20 mouse cellular contexts compared by ENCODE assay signal in genomic region chr7:92189149-92189548, GRCm38 (mm10).
A peak's percentile ranks its signal among the peaks of the same experiment; 100 is the strongest.
DNase-seq lines count a peak whose midpoint lies in the region; ATAC-seq and TF ChIP-seq lines count a peak whose summit lies in the region.
"Had no signal": no experiment of that assay in that cellular context is flagged by ENCODE, and none has a peak within 500 bp of the region (broad histone marks: within the 10 kb centered on the region; RNA-seq: fewer than 3 reads in every experiment).

No protein-coding gene starts in this region.

- H3K4me1 ChIP-seq in heart, embryonic 13.5 days = no peaks in the 10 kb centered on the region; the same call in 1 of the 2 replicates
- H3K4me1 ChIP-seq in heart, adult 2 months (ENCODE audit: control insufficient read depth, insufficient read depth, low read length) = no peaks in the 10 kb centered on the region; the same call in 1 of the 2 replicates
- peaks cover 6% of the 10 kb centered on the region for H3K4me1 ChIP-seq in embryonic facial prominence, embryonic 15.5 days
- H3K4me1 ChIP-seq: hindbrain, embryonic 15.5 days; megakaryocyte, embryonic 14.5 days had no signal

- no peaks in the 10 kb centered on the region; the same call in 1 of the 2 replicates for H3K27me3 ChIP-seq in heart, embryonic 13.5 days (replicated peaks)
- no peaks in the 10 kb centered on the region for H3K27me3 ChIP-seq in heart, adult 2 months (ENCODE audit: control insufficient read depth, insufficient read depth, low read length)
- H3K27me3 ChIP-seq in embryonic facial prominence, embryonic 15.5 days = no peaks in the 10 kb centered on the region
- H3K27me3 ChIP-seq: hindbrain, embryonic 15.5 days; megakaryocyte, embryonic 14.5 days had no signal

- intact Hi-C loops in heart, adult 2 months (cut with DNase I) = no loop called here

- no peaks in the 10 kb centered on the region for H3K79me2 ChIP-seq in heart, adult 2 months (replicated peaks; ENCODE audit: control insufficient read depth, insufficient read depth, low read length)

- H3K9me3 ChIP-seq in heart, embryonic 13.5 days = no peaks in the 10 kb centered on the region
- no peaks in the 10 kb centered on the region for H3K9me3 ChIP-seq in embryonic facial prominence, embryonic 15.5 days (replicated peaks)
- H3K9me3 ChIP-seq: hindbrain, embryonic 15.5 days; megakaryocyte, embryonic 14.5 days had no signal

- ATAC-seq in heart, embryonic 13.5 days (ENCODE audit: extremely low read depth, insufficient number of reproducible peaks, low FRiP score, low TSS enrichment) = no peak
- peak; percentile 24; the same call in 1 of the 2 replicates for ATAC-seq in embryonic facial prominence, embryonic 15.5 days (ENCODE audit: insufficient number of reproducible peaks, low FRiP score, low TSS enrichment, low read depth)
- ATAC-seq: liver, postnatal 0 days had no signal

- H3K4me3 ChIP-seq in heart, embryonic 13.5 days = no peak overlapping the region
- H3K4me3 ChIP-seq in heart, adult 2 months = no peak overlapping the region
- no peak overlapping the region for H3K4me3 ChIP-seq in embryonic facial prominence, embryonic 15.5 days (replicated peaks)
- H3K4me3 ChIP-seq: hindbrain, embryonic 15.5 days; megakaryocyte, embryonic 14.5 days had no signal

- no peak overlapping the region for H3K4me2 ChIP-seq in heart, embryonic 13.5 days
- H3K4me2 ChIP-seq in embryonic facial prominence, embryonic 15.5 days (replicated peaks) = no peak overlapping the region
- H3K4me2 ChIP-seq: heart, embryonic 11.5 days; hindbrain, embryonic 15.5 days had no signal

- H3K27ac ChIP-seq in heart, embryonic 13.5 days (replicated peaks) = peak overlapping the region; percentile 25; the same call in 1 of the 2 replicates
- no peak overlapping the region for H3K27ac ChIP-seq in heart, adult 2 months
- H3K27ac ChIP-seq in embryonic facial prominence, embryonic 15.5 days (replicated peaks) = no peak overlapping the region
- H3K27ac ChIP-seq: hindbrain, embryonic 15.5 days; kidney, postnatal 0 days had no signal

- no peak overlapping the region for H3K9ac ChIP-seq in heart, embryonic 13.5 days
- no peak overlapping the region for H3K9ac ChIP-seq in heart, adult 2 months (ENCODE audit: low read depth, low read length)
- H3K9ac ChIP-seq in embryonic facial prominence, embryonic 15.5 days = no peak overlapping the region
- H3K9ac ChIP-seq: hindbrain, embryonic 15.5 days; liver, postnatal 0 days had no signal

- H3K36me3 ChIP-seq in heart, embryonic 13.5 days = no peaks in the 10 kb centered on the region
- no peaks in the 10 kb centered on the region for H3K36me3 ChIP-seq in heart, adult 2 months (ENCODE audit: control insufficient read depth, insufficient read depth, low read length)
- no peaks in the 10 kb centered on the region for H3K36me3 ChIP-seq in embryonic facial prominence, embryonic 15.5 days
- H3K36me3 ChIP-seq: hindbrain, embryonic 15.5 days had no signal

- TF ChIP-seq POLR2A in heart, adult 2 months (IDR thresholded peaks at IDR 0.05; ENCODE audit: insufficient read depth, low read depth, low read length) = no peak

- no peak for TF ChIP-seq CTCF in heart, adult 2 months (IDR thresholded peaks at IDR 0.05)

- no peak for TF ChIP-seq EP300 in heart, adult 2 months (IDR thresholded peaks at IDR 0.05; ENCODE audit: insufficient read depth, low read depth, low read length)

- WGBS in heart, embryonic 13.5 days = 61% methylated on average over 6 of the region's 6 CpGs
- WGBS in heart, adult 2 months = 66% methylated on average over 6 of the region's 6 CpGs
- 47% methylated on average over 6 of the region's 6 CpGs for WGBS in embryonic facial prominence, embryonic 15.5 days

- DNase-seq in heart, adult 2 months = no peak
- peak; percentile 78 for DNase-seq in Muller cell, postnatal 12 days (ENCODE audit: inconsistent ontology term)
- DNase-seq in layer of hippocampus, postnatal 10 days (ENCODE audit: low spot score in 2 of 2) = peak; percentile 22 to 30
- no peak for DNase-seq in urinary bladder, adult 18-20 months (ENCODE audit: low spot score in 2 of 2)
- no peak for DNase-seq in spleen, adult 18-20 months
- DNase-seq: cerebellum, adult 11-12 months; heart, postnatal 36 days; kidney, adult 11 months; liver; liver, postnatal 0 days; lung, postnatal 14 days; retina, postnatal 1 day; right cerebral cortex, postnatal 4 days; thymus, adult 18-20 months had no signal

Comparison
In these comparisons a context has a peak if more than half of its experiments do, and no peak if none do; other contexts are left out.
1. DNase-seq: peak in Muller cell, postnatal 12 days (single experiment) and layer of hippocampus, postnatal 10 days (2 of 2); none in heart, adult 2 months (0 of 2), urinary bladder, adult 18-20 months (0 of 2) and spleen, adult 18-20 months (0 of 2).